Mouse (Mus musculus): ENCODE data around the gene Klhl36.

DNA sequence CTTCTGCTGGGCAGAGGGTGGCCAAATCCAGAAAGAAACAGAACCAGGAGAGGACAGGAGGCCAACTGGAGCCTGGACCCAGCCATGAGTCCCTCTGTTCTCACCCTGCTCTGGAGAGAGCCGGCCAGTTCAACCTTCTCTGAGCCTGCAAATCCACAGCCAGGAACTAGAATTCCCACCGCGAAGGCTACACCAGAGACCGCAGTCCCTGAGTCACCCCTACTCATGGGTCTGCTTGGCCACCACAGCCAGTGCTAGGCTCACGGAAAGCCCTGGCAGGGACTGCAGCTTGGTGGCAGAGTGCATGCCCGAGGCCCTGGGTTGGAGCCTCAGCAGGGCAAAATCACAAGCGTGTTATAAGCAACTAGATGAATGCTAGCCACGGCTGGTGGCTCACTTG, 42.1 kb upstream of the Klhl36 start:
- no peak for TF ChIP-seq ZC3H11A (IDR thresholded peaks at IDR 0.05; ENCODE audit: borderline replicate concordance, low read depth, low read length)
- no peak for TF ChIP-seq ZNF384 (IDR thresholded peaks at IDR 0.05; ENCODE audit: low read depth, low read length)
- TF ChIP-seq MAFK (IDR thresholded peaks at IDR 0.05; ENCODE audit: insufficient read depth, low read depth, low read length) = no peak
